Mouse (Mus musculus) midbrain, embryonic 11.5 days (tissue): ENCODE results near the gene Gm17662. TPM values are rescaled to one million over a fixed set of nuclear protein-coding genes. Genes with fewer than 3 reads are reported as not detected.

Experiments
- ATAC-seq: fragments of 200-750 bp; cut with Nextera tagmentation; 2 replicates; pipeline ENCODE4 v1.8.0; 2017; ENCODE audit warnings: moderate TSS enrichment, moderate library complexity; ENCODE audit not compliant: low FRiP score
- DNase-seq: peaks from one replicate; pipeline ENCODE4 v3.0.0; 2015; ENCODE audit warnings: low spot score; ENCODE audit errors: missing footprints
- H3K27ac ChIP-seq: fragments of 300-500 bp; sonication (generic); 2 replicates; pipeline ENCODE4 v1.5.1; 2014; ENCODE audit warnings: low read depth, low read length
- H3K27me3 ChIP-seq: fragments of 300-500 bp; sonication (generic); 2 replicates; pipeline ENCODE4 v1.6.1; 2014; ENCODE audit warnings: mild to moderate bottlenecking, low read length, moderate library complexity, mixed read lengths; ENCODE audit not compliant: control insufficient read depth, insufficient read depth
- H3K36me3 ChIP-seq: fragments of 300-500 bp; sonication (generic); 2 replicates; pipeline ENCODE4 v1.6.1; 2014; ENCODE audit warnings: mild to moderate bottlenecking, low read length, moderate library complexity, mixed read lengths; ENCODE audit not compliant: control insufficient read depth, insufficient read depth
- H3K4me1 ChIP-seq: fragments of 300-500 bp; sonication (generic); 2 replicates; pipeline ENCODE4 v1.6.1; 2014; ENCODE audit warnings: low read length; ENCODE audit not compliant: control insufficient read depth, insufficient read depth
- H3K4me2 ChIP-seq: fragments of 300-500 bp; sonication (generic); 2 replicates; pipeline ENCODE4 v1.6.1; 2014; ENCODE audit warnings: mild to moderate bottlenecking, moderate library complexity
- H3K4me3 ChIP-seq: fragments of 300-500 bp; sonication (generic); 2 replicates; pipeline ENCODE4 v1.5.1; 2014; ENCODE audit warnings: low read depth, low read length
- H3K9ac ChIP-seq: fragments of 300-500 bp; sonication (generic); 2 replicates; pipeline ENCODE4 v1.6.1; 2014; ENCODE audit warnings: low read length
- H3K9me3 ChIP-seq: fragments of 300-500 bp; sonication (generic); 2 replicates; pipeline ENCODE4 v1.6.1; 2016; ENCODE audit warnings: low read length; ENCODE audit not compliant: control insufficient read depth
- WGBS: fragments of 180-500 bp; shearing (Covaris S2); extraction: QIAGEN DNeasy Blood & Tissue Kit; methylation state at CpG from one replicate; pipeline ENCODE4 v1.1.7; 2014; 5-methylcytosine and 5-hydroxymethylcytosine counted together
- polyA plus RNA-seq: library from polyadenylated mRNA; unstranded; fragments of >200 nt; fragmentation: Nextera tagmentation; extraction: Ambion mirVana; gene quantifications from 2 replicates; pipeline ENCODE4 v1.2.1, GENCODE M21; 2014

The Gm17662 gene
- polyA plus RNA-seq, result not detected in 2 replicates

GRCm38 (mm10) chr4:104857029-104857428 is at the start of gene Gm17662:
Gm17662 (plus strand) TSS chr4:104857329.
- DNase-seq (no peak), ATAC-seq (no peak)
- Histone ChIP-seq H3K4me1 (no peaks in the 10 kb centered on the region), H3K9me3 (no peaks in the 10 kb centered on the region), H3K27me3 (no peaks in the 10 kb centered on the region), H3K27ac (no peak within 1 kb of the TSS), H3K9ac (no peak within 1 kb of the TSS), H3K4me3 (no peak within 1 kb of the TSS), H3K4me2 (no peak within 1 kb of the TSS), H3K36me3 (no peaks in the 10 kb centered on the region)
- 81% methylated on average over 1 of the region's 1 CpGs for WGBS

- no peaks in the 10 kb centered on the region for H3K9me3 ChIP-seq
- WGBS, result 81% methylated on average over 10 of the region's 10 CpGs
- peaks cover 4% of the 10 kb centered on the region; the same call in 1 of the 2 replicates for H3K4me1 ChIP-seq
- no peak overlapping the region for H3K4me2 ChIP-seq
- H3K27ac ChIP-seq, result no peak overlapping the region
- no peak overlapping the region for H3K9ac ChIP-seq
- no peak; the same call in 1 of the 2 replicates for ATAC-seq
- no peaks in the 10 kb centered on the region for H3K27me3 ChIP-seq
- no peak for DNase-seq
- H3K4me3 ChIP-seq, result no peak overlapping the region
- H3K36me3 ChIP-seq, result no peaks in the 10 kb centered on the region
These were observed 46.3 kb upstream of the Gm17662 start for GRCm38 (mm10) chr4:104810710-104811286.

- Histone ChIP-seq H3K27me3 (no peaks in the 10 kb centered on the region), H3K36me3 (no peaks in the 10 kb centered on the region), H3K9me3 (no peaks in the 10 kb centered on the region), H3K9ac (no peak overlapping the region), H3K4me2 (no peak overlapping the region), H3K4me3 (no peak overlapping the region), H3K4me1 (peaks cover 4% of the 10 kb centered on the region; the same call in 1 of the 2 replicates), H3K27ac (no peak overlapping the region)
- DNase-seq, result no peak
- 66% methylated on average over 2 of the region's 2 CpGs for WGBS
- no peak for ATAC-seq
These were observed 43.5 kb upstream of the Gm17662 start for GRCm38 (mm10) chr4:104813617-104814016.

- no peak overlapping the region for H3K27ac ChIP-seq
- no peaks in the 10 kb centered on the region for H3K27me3 ChIP-seq
- no peaks in the 10 kb centered on the region for H3K36me3 ChIP-seq
- H3K4me3 ChIP-seq, result no peak overlapping the region
- H3K9ac ChIP-seq, result no peak overlapping the region
- no peak overlapping the region for H3K4me2 ChIP-seq
- ATAC-seq (no peak), DNase-seq (no peak)
- 86% methylated on average over 4 of the region's 4 CpGs for WGBS
- H3K9me3 ChIP-seq, result no peaks in the 10 kb centered on the region
- H3K4me1 ChIP-seq, result no peaks in the 10 kb centered on the region
These were observed 40.5 kb upstream of the Gm17662 start for GRCm38 (mm10) chr4:104816519-104817232.

GRCm38 (mm10) chr4:104817509-104817908 is 39.6 kb upstream of the Gm17662 start:
- H3K9ac ChIP-seq, result no peak overlapping the region
- H3K27me3 ChIP-seq, result no peaks in the 10 kb centered on the region
- ATAC-seq (no peak), DNase-seq (no peak)
- H3K4me2 ChIP-seq, result no peak overlapping the region
- no peaks in the 10 kb centered on the region for H3K9me3 ChIP-seq
- H3K36me3 ChIP-seq, result no peaks in the 10 kb centered on the region
- 66% methylated on average over 2 of the region's 2 CpGs for WGBS
- no peak overlapping the region for H3K4me3 ChIP-seq
- H3K4me1 ChIP-seq, result no peaks in the 10 kb centered on the region
- no peak overlapping the region for H3K27ac ChIP-seq

GRCm38 (mm10) chr4:104818986-104819385 is 38.1 kb upstream of the Gm17662 start:
- H3K4me1 ChIP-seq, result no peaks in the 10 kb centered on the region
- H3K36me3 ChIP-seq, result no peaks in the 10 kb centered on the region
- H3K4me3 ChIP-seq, result no peak overlapping the region
- DNase-seq (no peak), ATAC-seq (no peak)
- 61% methylated on average over 4 of the region's 4 CpGs for whole genome bisulfite sequencing
- no peaks in the 10 kb centered on the region for H3K27me3 ChIP-seq
- no peaks in the 10 kb centered on the region for H3K9me3 ChIP-seq
- H3K9ac ChIP-seq, result no peak overlapping the region
- no peak overlapping the region for H3K27ac ChIP-seq
- H3K4me2 ChIP-seq, result no peak overlapping the region

- H3K9me3 ChIP-seq, result no peaks in the 10 kb centered on the region
- no peak for ATAC-seq
- 86% methylated on average over 4 of the region's 4 CpGs for WGBS
These were observed 37.2 kb upstream of the Gm17662 start for GRCm38 (mm10) chr4:104819891-104820290.

GRCm38 (mm10) chr4:104823597-104824101 is 33.5 kb upstream of the Gm17662 start:
- Histone ChIP-seq H3K9me3 (no peaks in the 10 kb centered on the region), H3K4me1 (no peaks in the 10 kb centered on the region), H3K27ac (no peak overlapping the region), H3K27me3 (no peaks in the 10 kb centered on the region), H3K36me3 (no peaks in the 10 kb centered on the region), H3K9ac (no peak overlapping the region), H3K4me2 (no peak overlapping the region), H3K4me3 (no peak overlapping the region)
- DNase-seq (no peak), ATAC-seq (no peak)
- WGBS, result 88% methylated on average over 4 of the region's 4 CpGs

More at GRCm38 (mm10) chr4:104819891-104820290, 37.2 kb upstream of the Gm17662 start:
- Histone ChIP-seq H3K4me2 (no peak overlapping the region), H3K9ac (no peak overlapping the region), H3K27ac (no peak overlapping the region), H3K27me3 (no peaks in the 10 kb centered on the region), H3K4me3 (no peak overlapping the region), H3K36me3 (no peaks in the 10 kb centered on the region), H3K4me1 (no peaks in the 10 kb centered on the region)
- DNase-seq, result no peak

- no peak overlapping the region for H3K9ac ChIP-seq
- H3K36me3 ChIP-seq, result no peaks in the 10 kb centered on the region
- H3K4me3 ChIP-seq, result no peak overlapping the region
- H3K9me3 ChIP-seq, result no peaks in the 10 kb centered on the region
- 85% methylated on average over 7 of the region's 7 CpGs for WGBS
- ATAC-seq (no peak), DNase-seq (no peak)
- no peaks in the 10 kb centered on the region for H3K4me1 ChIP-seq
- H3K27ac ChIP-seq, result no peak overlapping the region
- H3K4me2 ChIP-seq, result no peak overlapping the region
- no peaks in the 10 kb centered on the region for H3K27me3 ChIP-seq
These were observed 32.6 kb upstream of the Gm17662 start for GRCm38 (mm10) chr4:104824381-104825077.
